Mouse (Mus musculus) cortical plate, adult 2 months (tissue): ENCODE results near the gene Pcp4l1. TPM values are rescaled to one million over a fixed set of nuclear protein-coding genes. Genes with fewer than 3 reads are reported as not detected.

Experiments
- H3K27ac ChIP-seq: fragments of 200-500 bp; 2 replicates; pipeline ENCODE4 v1.5.1; 2012; ENCODE audit warnings: low read length, control low read depth, inconsistent platforms; ENCODE audit not compliant: insufficient read depth
- H3K4me1 ChIP-seq: fragments of 200-500 bp; 2 replicates; pipeline ENCODE4 v1.6.1; 2011; ENCODE audit warnings: low read length; ENCODE audit not compliant: control insufficient read depth, insufficient read depth
- H3K4me3 ChIP-seq: fragments of 200-500 bp; 2 replicates; pipeline ENCODE4 v1.5.1; 2011; ENCODE audit warnings: mild to moderate bottlenecking, low read length, control low read depth; ENCODE audit not compliant: insufficient read depth
- CTCF ChIP-seq: fragments of 200-500 bp; IDR thresholded peaks from 2 replicates; pipeline ENCODE4 v1.5.1; 2011; ENCODE audit warnings: mild to moderate bottlenecking, control low read depth, low read length; ENCODE audit not compliant: insufficient read depth; ENCODE audit errors: extremely low read depth
- POLR2A ChIP-seq: fragments of 200-500 bp; IDR thresholded peaks from 2 replicates; pipeline ENCODE4 v1.6.1; 2011; ENCODE audit warnings: mild to moderate bottlenecking, low read length, control low read depth; ENCODE audit not compliant: insufficient read depth; ENCODE audit errors: extremely low read depth
- polyA plus RNA-seq: library from polyadenylated mRNA; depleted of rRNA; stranded (reverse); fragments of >200 nt; gene quantifications from 2 replicates; pipeline ENCODE4 v1.2.3, GENCODE M21; 2012

Gene Pcp4l1
- polyA plus RNA-seq, 1 experiment = 168 TPM

DNA sequence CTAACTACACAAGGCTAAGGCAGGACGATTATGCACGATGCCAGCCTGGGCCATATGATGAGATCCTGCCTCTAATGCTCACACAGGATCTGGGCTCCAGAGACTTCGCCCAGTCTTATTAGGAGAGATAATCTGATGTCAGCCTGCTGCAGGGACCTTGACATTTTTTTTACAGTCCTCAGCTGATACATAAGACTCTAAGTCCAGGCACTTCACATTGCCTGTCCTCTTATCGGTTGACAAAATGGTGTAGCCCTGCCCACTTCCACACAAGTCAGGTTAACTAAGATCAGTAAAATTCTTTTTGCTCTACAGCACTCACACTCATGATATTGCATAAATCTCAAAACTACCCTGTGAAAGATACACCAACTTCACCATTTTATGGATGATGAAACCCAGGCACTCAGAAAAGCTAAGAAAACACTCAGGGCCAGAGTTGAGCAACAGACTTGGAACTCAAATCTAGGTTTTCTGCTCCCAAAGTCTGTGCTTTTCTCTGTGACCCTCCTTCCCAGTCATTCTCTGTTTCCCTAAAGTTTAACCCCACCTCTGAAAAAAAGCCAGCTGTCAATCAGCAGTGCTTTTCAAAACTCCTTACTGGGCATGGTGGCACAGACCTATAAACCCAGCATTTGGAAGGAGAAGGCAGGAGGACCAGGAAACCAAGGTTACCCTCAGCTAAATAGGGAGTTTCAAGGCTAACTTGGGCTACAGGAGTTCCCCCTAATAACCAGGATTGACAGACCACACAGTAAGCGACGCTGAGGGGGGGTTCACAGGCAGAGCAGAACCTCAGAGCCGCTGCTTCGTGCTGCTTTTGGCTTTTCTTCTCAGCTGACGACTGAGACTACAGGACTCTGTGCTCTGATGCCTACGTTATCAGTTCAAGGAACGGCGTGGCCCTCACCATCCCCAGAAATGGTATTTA lies 37.0 kb upstream of the Pcp4l1 start:
- no peak overlapping the region for H3K4me3 ChIP-seq
- no peaks in the 10 kb centered on the region for H3K4me1 ChIP-seq
- H3K27ac ChIP-seq = no peak overlapping the region
- TF ChIP-seq CTCF (no peak), POLR2A (no peak)

DNA sequence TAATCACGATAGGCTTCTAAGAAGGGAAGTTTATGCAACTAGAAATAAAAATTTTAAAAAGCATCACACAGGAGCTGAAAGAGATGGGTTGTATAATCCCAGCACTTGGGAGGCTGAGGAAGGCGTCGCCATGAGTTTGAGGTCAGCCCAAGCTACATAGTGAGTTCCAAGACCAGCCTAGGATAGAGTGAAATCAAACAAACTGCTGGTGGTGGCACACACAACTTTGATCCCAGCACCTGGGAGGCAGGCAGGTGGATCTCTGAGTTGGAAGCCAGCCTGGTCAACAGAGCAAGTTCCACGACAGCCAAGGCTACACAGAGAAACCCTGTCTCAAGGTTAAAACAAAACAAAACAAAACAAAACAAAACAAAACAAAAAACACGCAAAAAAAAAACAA lies 36.3 kb upstream of the Pcp4l1 start:
- no peaks in the 10 kb centered on the region for H3K4me1 ChIP-seq
- no peak overlapping the region for H3K4me3 ChIP-seq
- no peak for TF ChIP-seq POLR2A
- TF ChIP-seq CTCF = no peak
- H3K27ac ChIP-seq = no peak overlapping the region

DNA sequence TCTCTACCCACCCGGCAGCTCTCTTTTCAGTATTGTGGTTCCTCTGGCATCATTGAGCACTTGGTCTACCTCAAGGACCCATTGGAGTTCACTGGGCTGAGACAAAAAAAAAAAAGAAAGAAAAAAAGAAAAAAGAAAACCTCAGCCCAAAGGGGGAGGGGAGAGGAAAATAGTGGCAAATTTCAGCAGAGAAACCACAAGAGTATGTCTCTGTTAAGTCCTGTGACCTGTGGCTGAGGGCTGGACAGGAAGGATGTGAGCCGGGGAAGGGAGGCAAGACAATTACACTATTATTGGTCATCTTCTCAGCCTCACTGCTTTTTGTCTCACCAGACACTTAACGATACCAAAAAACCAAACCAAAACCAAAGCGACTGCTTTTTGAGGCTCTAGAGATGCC lies 35.8 kb upstream of the Pcp4l1 start:
- Histone ChIP-seq H3K4me3 (no peak overlapping the region), H3K4me1 (no peaks in the 10 kb centered on the region), H3K27ac (no peak overlapping the region)
- TF ChIP-seq CTCF (no peak), POLR2A (no peak)

DNA sequence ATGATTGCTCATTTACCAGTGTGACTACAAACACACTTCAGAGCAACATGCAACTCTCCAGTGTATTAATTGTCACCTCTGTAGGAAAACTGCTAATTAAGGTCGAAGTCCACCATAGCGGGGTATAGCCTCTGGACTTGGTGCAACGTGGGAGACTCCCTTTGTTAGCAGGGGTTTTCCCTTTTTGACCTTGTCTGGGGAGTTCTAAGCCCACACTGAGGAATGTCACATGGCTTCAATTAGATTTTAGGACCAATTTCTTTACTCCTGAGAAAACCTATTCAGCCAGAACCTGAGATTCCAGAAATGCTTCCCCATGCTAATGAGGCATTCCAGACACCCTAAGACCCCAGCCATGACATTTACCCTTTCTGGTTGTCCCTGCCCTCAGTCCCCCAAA lies 34.1 kb upstream of the Pcp4l1 start:
- Histone ChIP-seq H3K27ac (no peak overlapping the region), H3K4me1 (no peaks in the 10 kb centered on the region), H3K4me3 (no peak overlapping the region)
- TF ChIP-seq CTCF (no peak), POLR2A (no peak)

DNA sequence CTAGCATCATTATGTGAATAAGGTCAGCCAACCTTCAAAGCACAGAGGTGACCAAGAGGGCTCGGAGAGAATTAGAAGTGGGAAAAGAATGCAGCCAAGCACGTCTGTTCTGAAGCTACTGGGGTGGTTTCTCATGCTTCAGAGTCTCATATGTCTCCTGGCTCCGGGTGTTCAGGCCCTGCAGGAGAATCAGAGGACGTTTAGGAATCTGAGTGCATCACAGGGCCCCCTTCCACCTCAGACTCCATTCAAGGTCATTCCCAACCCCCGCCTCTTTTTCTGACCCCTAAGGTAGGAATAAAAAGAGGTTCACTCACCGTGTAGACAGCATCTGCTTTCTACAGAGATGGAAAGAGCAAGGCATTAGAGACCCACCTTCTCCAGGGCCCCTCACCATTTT lies 33.7 kb upstream of the Pcp4l1 start:
- no peak for TF ChIP-seq POLR2A
- TF ChIP-seq CTCF = no peak
- Histone ChIP-seq H3K4me3 (no peak overlapping the region), H3K27ac (no peak overlapping the region), H3K4me1 (no peaks in the 10 kb centered on the region)

DNA sequence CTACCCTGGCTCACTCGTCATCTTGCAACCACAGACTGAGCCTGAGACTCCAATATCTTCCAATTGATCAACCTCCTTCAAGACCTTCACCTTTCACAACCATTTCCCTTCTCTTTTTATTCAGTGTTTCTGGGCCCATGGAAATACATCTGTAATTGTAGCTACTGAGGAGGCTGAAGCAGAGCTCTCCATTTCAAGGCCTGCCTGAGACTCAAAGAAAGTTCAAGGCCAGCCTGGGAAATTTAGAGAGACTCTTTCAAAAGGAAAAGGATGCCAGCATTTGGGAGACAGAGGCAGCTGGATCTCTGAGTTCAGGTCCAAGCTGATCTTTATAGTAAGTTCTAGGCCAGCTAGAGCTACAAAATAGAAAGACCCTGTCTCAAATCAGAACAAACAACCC lies 31.8 kb upstream of the Pcp4l1 start:
- Histone ChIP-seq H3K4me1 (no peaks in the 10 kb centered on the region), H3K27ac (no peak overlapping the region), H3K4me3 (no peak overlapping the region)
- TF ChIP-seq CTCF = no peak
- no peak for TF ChIP-seq POLR2A

DNA sequence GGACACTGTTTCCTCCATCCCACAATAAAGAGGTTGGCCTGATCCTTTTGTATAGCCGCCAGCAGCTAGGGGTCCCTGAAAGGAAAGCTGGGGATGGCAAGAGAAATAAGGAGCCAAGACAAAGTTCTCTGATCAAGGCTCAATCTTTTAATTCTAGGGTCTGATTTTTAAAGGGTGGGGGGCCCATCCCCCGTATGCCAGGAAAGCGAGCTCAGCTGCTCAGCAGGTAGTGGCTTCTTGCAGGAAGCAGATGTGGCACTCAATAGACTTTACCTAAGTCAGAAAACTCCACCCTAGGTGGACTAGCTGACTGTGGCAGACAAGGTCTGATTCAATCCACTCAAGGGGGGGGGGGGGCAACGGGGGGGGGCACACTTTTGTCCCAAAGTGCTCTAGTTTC lies 30.7 kb upstream of the Pcp4l1 start:
- H3K27ac ChIP-seq = no peak overlapping the region
- no peak for TF ChIP-seq POLR2A
- TF ChIP-seq CTCF = no peak
- H3K4me1 ChIP-seq = no peaks in the 10 kb centered on the region
- H3K4me3 ChIP-seq = no peak overlapping the region

DNA sequence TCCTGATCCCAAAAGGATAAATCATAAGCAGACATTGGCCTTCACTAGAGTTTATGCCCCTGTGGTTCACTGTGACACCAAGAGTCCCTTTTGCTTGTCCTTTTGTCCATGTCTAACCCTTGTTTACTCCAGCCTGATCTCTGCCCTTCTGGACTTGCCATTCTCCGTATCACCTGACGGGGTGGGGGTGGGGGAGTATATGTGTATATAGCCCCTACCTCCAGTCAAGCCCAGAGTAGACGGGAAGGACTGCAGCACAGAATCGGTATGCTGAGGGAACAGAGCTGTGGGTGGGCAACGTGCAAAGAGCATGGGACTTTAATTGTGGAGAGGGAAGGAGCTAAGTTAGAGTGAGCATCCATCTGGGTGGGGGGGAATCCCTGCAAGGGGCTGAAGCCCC lies 28.8 kb upstream of the Pcp4l1 start, which contains the start of gene Apoa2:
TSS of gene Apoa2 (plus strand) at position 198 of the 400 bp plus-strand sequence.
- no peak within 1 kb of the TSS for H3K4me3 ChIP-seq
- no peak for TF ChIP-seq POLR2A
- no peak for TF ChIP-seq CTCF
- no peaks in the 10 kb centered on the region for H3K4me1 ChIP-seq
- no peak within 1 kb of the TSS for H3K27ac ChIP-seq

DNA sequence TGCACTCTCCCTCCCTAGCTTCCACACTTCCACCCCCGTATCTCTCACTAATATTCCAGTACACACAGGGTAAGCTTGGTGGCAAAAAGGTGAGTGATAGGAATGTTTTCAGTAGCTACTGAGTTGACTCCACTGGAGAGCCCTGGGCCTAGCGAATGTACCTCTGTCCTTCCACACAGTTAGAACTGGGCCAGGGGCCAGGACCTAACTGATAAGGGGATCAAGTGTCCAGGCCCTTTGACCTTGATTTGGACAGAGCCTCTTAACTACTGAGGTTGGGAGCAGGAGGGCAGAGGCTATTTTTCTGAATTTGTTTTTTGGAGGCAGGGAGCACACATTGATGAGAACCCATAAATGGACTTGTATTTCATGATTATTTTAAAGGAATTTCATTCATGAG lies 27.7 kb upstream of the Pcp4l1 start:
- H3K4me1 ChIP-seq = no peaks in the 10 kb centered on the region
- no peak overlapping the region for H3K4me3 ChIP-seq
- TF ChIP-seq POLR2A (no peak), CTCF (no peak)
- no peak overlapping the region for H3K27ac ChIP-seq

DNA sequence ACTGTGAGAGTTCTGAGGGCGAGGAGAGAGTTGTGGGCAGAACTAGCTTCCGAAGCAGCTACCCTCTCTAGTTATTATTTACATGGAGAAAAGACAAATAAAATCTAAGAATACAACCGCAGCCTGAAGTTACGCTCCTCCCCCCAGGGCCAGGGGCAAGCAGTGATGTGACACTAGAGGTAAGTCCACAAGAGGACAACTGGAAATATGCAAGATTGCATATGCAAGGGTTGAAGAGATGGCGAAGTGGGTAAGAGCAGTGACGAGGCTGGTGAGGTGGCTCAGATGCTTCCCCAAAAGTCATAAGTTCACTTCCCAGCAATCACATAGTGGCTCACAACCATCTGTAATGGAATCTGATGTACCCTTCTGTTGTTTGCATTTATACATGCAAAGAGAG lies 27.1 kb upstream of the Pcp4l1 start:
- TF ChIP-seq CTCF = no peak
- no peak for TF ChIP-seq POLR2A
- no peak overlapping the region for H3K4me3 ChIP-seq
- H3K27ac ChIP-seq = no peak overlapping the region
- no peaks in the 10 kb centered on the region for H3K4me1 ChIP-seq
